Mouse (Mus musculus) kidney, postnatal 36 days (tissue): ENCODE measurements around the gene Nup54.

Experiments
- DNase-seq, 2 experiments: peaks; one replicate each; pipeline ENCODE4 v3.0.0; 2021 to 2022; ENCODE audit warnings: mixed read lengths in 2 of 2

Gene Nup54

GRCm38 (mm10) chr5:92435025-92435584 lies at the start of gene Nup54:
Gene Nup54, minus strand, starts transcription at chr5:92435219.
- peak; percentile 96 to 97 for DNase-seq

- DNase-seq, result no peak
Measured at GRCm38 (mm10) chr5:92472863-92473262, 37.8 kb upstream of the Nup54 start.

GRCm38 (mm10) chr5:92471531-92471930 lies 36.5 kb upstream of the Nup54 start:
- no peak for DNase-seq

GRCm38 (mm10) chr5:92469201-92470130 lies 34.4 kb upstream of the Nup54 start:
- DNase-seq, result no peak

- no peak for DNase-seq
Measured at GRCm38 (mm10) chr5:92468234-92468633, 33.2 kb upstream of the Nup54 start.

- DNase-seq, result peak; percentile 23 to 30
Measured at GRCm38 (mm10) chr5:92467102-92467766, 32.2 kb upstream of the Nup54 start.

- DNase-seq, result no peak
Measured at GRCm38 (mm10) chr5:92465511-92465910, 30.5 kb upstream of the Nup54 start.

GRCm38 (mm10) chr5:92461321-92461720 lies 26.3 kb upstream of the Nup54 start:
- DNase-seq, result peak; percentile 70 to 89

GRCm38 (mm10) chr5:92458726-92459125 lies 23.7 kb upstream of the Nup54 start:
- peak in 1 of 2 experiments; percentile 51 for DNase-seq

GRCm38 (mm10) chr5:92457410-92457809 lies 22.4 kb upstream of the Nup54 start:
- DNase-seq, result no peak

GRCm38 (mm10) chr5:92452876-92453275 lies 17.9 kb upstream of the Nup54 start:
- DNase-seq, result no peak

GRCm38 (mm10) chr5:92446736-92447135 lies 11.7 kb upstream of the Nup54 start:
- no peak for DNase-seq

GRCm38 (mm10) chr5:92445016-92445415 lies 10.0 kb upstream of the Nup54 start:
- DNase-seq, result no peak

GRCm38 (mm10) chr5:92442914-92443313 lies 7.9 kb upstream of the Nup54 start:
- no peak for DNase-seq

- DNase-seq, result peak in 1 of 2 experiments; percentile 35
Measured at GRCm38 (mm10) chr5:92441494-92441893, 6.5 kb upstream of the Nup54 start.

GRCm38 (mm10) chr5:92438540-92438939 lies 3.5 kb upstream of the Nup54 start:
- DNase-seq, result no peak

GRCm38 (mm10) chr5:92434571-92434985 lies 441 bp downstream of the Nup54 start:
- peak; percentile 31 to 57 for DNase-seq

GRCm38 (mm10) chr5:92434070-92434469 lies 949 bp downstream of the Nup54 start:
- no peak for DNase-seq

- no peak for DNase-seq
Measured at GRCm38 (mm10) chr5:92431611-92432010, 3.4 kb downstream of the Nup54 start.

GRCm38 (mm10) chr5:92430723-92431122 lies 4.3 kb downstream of the Nup54 start:
- no peak for DNase-seq

- DNase-seq, result no peak
Measured at GRCm38 (mm10) chr5:92424126-92424525, 10.9 kb downstream of the Nup54 start.

GRCm38 (mm10) chr5:92413982-92414375 lies 21.0 kb downstream of the Nup54 start:
- DNase-seq, result no peak

GRCm38 (mm10) chr5:92413271-92413981 lies 21.6 kb downstream of the Nup54 start:
- no peak for DNase-seq
